Mouse (Mus musculus) MEL (cell line): ENCODE data around the gene Setd4.

Experiments
- CTCF ChIP-seq, 3 experiments: IDR thresholded peaks in 2 of 3; conservative IDR thresholded peaks in 1 of 3; 2 replicates each; pipeline ENCODE4 v1.5.1; 2011 to 2012; ENCODE audit warnings: low read length in 3 of 3, low read depth in 2 of 3, mild to moderate bottlenecking in 2 of 3, improper control_type of control experiment in 1 of 3, inconsistent platforms in 1 of 3, mixed read lengths in 1 of 3, moderate library complexity in 1 of 3; ENCODE audit not compliant: control insufficient read depth in 1 of 3, insufficient read depth in 1 of 3, poor library complexity in 1 of 3, severe bottlenecking in 1 of 3
- EP300 ChIP-seq, 2 experiments: IDR thresholded peaks; 2 replicates each; pipeline ENCODE4 v1.6.1; 2011; ENCODE audit warnings: improper control_type of control experiment in 2 of 2, low read length in 2 of 2, low read depth in 1 of 2, mild to moderate bottlenecking in 1 of 2
- GABPA ChIP-seq: IDR thresholded peaks from 2 replicates; pipeline ENCODE4 v1.6.1; 2012; ENCODE audit warnings: low read depth, mild to moderate bottlenecking, inconsistent platforms, low read length, improper control_type of control experiment, moderate library complexity
- MAX ChIP-seq: IDR thresholded peaks from 2 replicates; pipeline ENCODE4 v1.6.1; 2011; ENCODE audit warnings: low read length, improper control_type of control experiment
- MEF2A ChIP-seq: IDR thresholded peaks from 2 replicates; pipeline ENCODE4 v1.6.1; 2014; ENCODE audit warnings: low read depth, mild to moderate bottlenecking, inconsistent platforms, low read length, improper control_type of control experiment; ENCODE audit not compliant: poor library complexity, insufficient replicate concordance, severe bottlenecking; ENCODE audit errors: extremely low read depth
- MYB ChIP-seq: IDR thresholded peaks from 2 replicates; pipeline ENCODE4 v1.6.1; 2011; ENCODE audit warnings: mild to moderate bottlenecking, low read depth, low read length, improper control_type of control experiment
- POLR2A ChIP-seq, 2 experiments: IDR thresholded peaks; 2 replicates each; pipeline ENCODE4 v1.6.1; 2011 to 2012; ENCODE audit warnings: low read length in 2 of 2, mild to moderate bottlenecking in 2 of 2, control low read depth in 1 of 2, improper control_type of control experiment in 1 of 2, low read depth in 1 of 2, moderate library complexity in 1 of 2; ENCODE audit not compliant: control insufficient read depth in 1 of 2, insufficient read depth in 1 of 2, poor library complexity in 1 of 2
- POLR2AphosphoS2 ChIP-seq: IDR thresholded peaks from 2 replicates; pipeline ENCODE4 v1.6.1; 2011; ENCODE audit warnings: low read length, improper control_type of control experiment
- TAL1 ChIP-seq: IDR thresholded peaks from 2 replicates; pipeline ENCODE4 v1.6.1; 2012; ENCODE audit warnings: mild to moderate bottlenecking, inconsistent platforms, low read length, moderate library complexity, mixed read lengths
- TBP ChIP-seq: IDR thresholded peaks from 2 replicates; pipeline ENCODE4 v1.8.0; 2011; ENCODE audit warnings: low read depth, low read length, improper control_type of control experiment
- USF2 ChIP-seq, 2 experiments: IDR thresholded peaks; 2 replicates each; pipeline ENCODE4 v1.6.1; 2011 to 2012; ENCODE audit warnings: improper control_type of control experiment in 2 of 2, low read length in 2 of 2, borderline replicate concordance in 1 of 2, inconsistent platforms in 1 of 2, low read depth in 1 of 2, mild to moderate bottlenecking in 1 of 2; ENCODE audit not compliant: insufficient read depth in 1 of 2
- ZNF384 ChIP-seq: IDR thresholded peaks from 2 replicates; pipeline ENCODE4 v1.6.1; 2012; ENCODE audit warnings: low read depth, mild to moderate bottlenecking, inconsistent platforms, low read length, improper control_type of control experiment

- TF ChIP-seq POLR2A (IDR thresholded peaks at IDR 0.05; ENCODE audit: control insufficient read depth in 1 of 2, insufficient read depth in 1 of 2, low read depth in 1 of 2, low read length in 2 of 2, poor library complexity in 1 of 2) (no peak), EP300 (IDR thresholded peaks at IDR 0.05; ENCODE audit: low read depth in 1 of 2, low read length in 2 of 2) (no peak), MEF2A (no peak), MYB (no peak), ZNF384 (no peak), CTCF (IDR thresholded peaks at IDR 0.05 in 2 of 3, conservative IDR thresholded peaks at IDR 0.05 in 1 of 3; ENCODE audit: control insufficient read depth in 1 of 3, insufficient read depth in 1 of 3, low read depth in 2 of 3, low read length in 3 of 3, poor library complexity in 1 of 3, severe bottlenecking in 1 of 3) (no peak), TBP (no peak), GABPA (no peak), MAX (no peak), USF2 (IDR thresholded peaks at IDR 0.05; ENCODE audit: borderline replicate concordance in 1 of 2, insufficient read depth in 1 of 2, low read depth in 1 of 2, low read length in 2 of 2) (no peak), TAL1 (no peak), POLR2AphosphoS2 (no peak)
Observed at GRCm38 (mm10) chr16:93574521-93575191, 29.2 kb downstream of the Setd4 start.
